Mouse (Mus musculus) stomach, postnatal 0 days (tissue): ENCODE results near the gene Elmsan1.

Experiments used
- CTCF ChIP-seq: IDR thresholded peaks from 2 replicates; pipeline ENCODE4 v1.5.1; 2016; ENCODE audit warnings: antibody characterized with exemption, low read depth, mild to moderate bottlenecking, moderate library complexity
- EP300 ChIP-seq: optimal IDR thresholded peaks from 2 replicates; pipeline ENCODE3; 2016; ENCODE audit warnings: antibody characterized with exemption

- no peak for TF ChIP-seq CTCF
- no peak for TF ChIP-seq EP300
These were observed 33.1 kb downstream of the Elmsan1 start for GRCm38 (mm10) chr12:84185547-84185946.
